Mouse (Mus musculus): ENCODE measurements around the gene Mettl7a1. TPM values are rescaled to one million over a fixed set of nuclear protein-coding genes. Genes with fewer than 3 reads are reported as not detected.
"Not testable (repeated sequence)": the region's sequence is repeated elsewhere in the genome, so short reads cannot be mapped to it uniquely, and the experiment has no call there.

Gene Mettl7a1
- polyA plus RNA-seq, 2 experiments, result 4.7 to 22.9 TPM

DNA sequence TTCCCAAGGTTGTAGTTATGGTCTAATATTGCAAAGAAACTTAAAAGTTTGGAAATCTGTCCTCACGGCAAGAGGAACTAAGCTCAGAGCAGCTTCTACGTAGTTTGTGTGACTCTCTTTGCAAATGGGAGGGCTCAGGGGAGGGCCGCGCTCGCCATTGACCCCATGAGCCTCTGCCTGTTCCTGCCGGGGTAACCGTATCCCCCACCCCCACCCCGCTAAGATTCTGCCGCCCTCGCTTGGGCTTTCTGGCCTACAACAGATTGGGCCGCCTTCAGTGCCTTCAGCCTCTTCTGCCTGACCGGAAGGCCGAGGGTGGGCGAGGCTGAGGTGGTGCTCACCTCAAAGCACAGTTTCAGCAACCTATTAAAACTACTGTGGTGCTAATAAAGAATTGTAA lies 32.5 kb upstream of the Mettl7a1 start:
- no peaks in the 10 kb centered on the region for H3K27me3 ChIP-seq (ENCODE audit: control insufficient read depth, insufficient read depth, low read length)
- DNase-seq (ENCODE audit: low read depth in 3 of 3, low spot score in 3 of 3), result no peak
- no peak overlapping the region for H3K9ac ChIP-seq (replicated peaks)
- no peak for ATAC-seq (ENCODE audit: insufficient read depth)
- no peaks in the 10 kb centered on the region for H3K9me3 ChIP-seq (ENCODE audit: control insufficient read depth, low read length)
- no peak for TF ChIP-seq CTCF (IDR thresholded peaks at IDR 0.05; ENCODE audit: low read depth)
- TF ChIP-seq EP300 (IDR thresholded peaks at IDR 0.05; ENCODE audit: low read depth), result no peak
- H3K4me1 ChIP-seq (replicated peaks; ENCODE audit: control insufficient read depth in 2 of 2, insufficient read depth in 2 of 2, low read length in 1 of 2), result no peaks in the 10 kb centered on the region
- H3K4me2 ChIP-seq (ENCODE audit: low read depth), result no peak overlapping the region
- H3K36me3 ChIP-seq (replicated peaks; ENCODE audit: control insufficient read depth, insufficient read depth, low read depth), result no peaks in the 10 kb centered on the region
- H3K27ac ChIP-seq, result no peak overlapping the region
- WGBS (ENCODE audit: insufficient replicate concordance), result 72% methylated on average over 14 of the region's 14 CpGs
- no peak overlapping the region for H3K4me3 ChIP-seq (ENCODE audit: insufficient read depth in 1 of 2, low read depth in 2 of 2, low read length in 2 of 2)

DNA sequence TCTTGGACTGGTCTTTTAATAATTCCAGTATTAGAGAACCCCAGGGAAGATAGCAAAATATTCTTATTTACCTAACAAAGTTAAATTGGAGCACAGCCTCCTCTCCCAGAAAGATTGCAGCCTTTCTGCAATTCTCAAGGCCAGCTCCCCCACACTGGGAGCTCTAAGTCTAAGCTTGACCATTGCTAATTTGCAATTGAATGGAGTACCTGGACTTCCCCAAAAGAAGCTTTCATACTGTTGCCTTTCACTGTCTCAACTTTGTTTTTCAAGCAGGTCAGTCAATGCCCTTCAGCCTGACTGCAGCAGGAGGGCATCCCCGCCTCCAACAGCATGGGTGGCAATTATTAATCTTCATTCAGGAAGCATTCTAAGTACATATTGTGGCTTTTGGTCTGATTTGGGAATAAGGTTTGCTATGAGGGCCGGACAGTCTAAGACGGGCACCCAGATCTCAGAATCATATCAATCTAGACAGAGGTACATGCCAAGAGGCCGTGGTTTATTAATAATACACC lies 30.1 kb upstream of the Mettl7a1 start:
- WGBS (ENCODE audit: insufficient replicate concordance), result 77% methylated on average over 4 of the region's 4 CpGs
- H3K4me2 ChIP-seq (ENCODE audit: low read depth), result not testable (repeated sequence)

DNA sequence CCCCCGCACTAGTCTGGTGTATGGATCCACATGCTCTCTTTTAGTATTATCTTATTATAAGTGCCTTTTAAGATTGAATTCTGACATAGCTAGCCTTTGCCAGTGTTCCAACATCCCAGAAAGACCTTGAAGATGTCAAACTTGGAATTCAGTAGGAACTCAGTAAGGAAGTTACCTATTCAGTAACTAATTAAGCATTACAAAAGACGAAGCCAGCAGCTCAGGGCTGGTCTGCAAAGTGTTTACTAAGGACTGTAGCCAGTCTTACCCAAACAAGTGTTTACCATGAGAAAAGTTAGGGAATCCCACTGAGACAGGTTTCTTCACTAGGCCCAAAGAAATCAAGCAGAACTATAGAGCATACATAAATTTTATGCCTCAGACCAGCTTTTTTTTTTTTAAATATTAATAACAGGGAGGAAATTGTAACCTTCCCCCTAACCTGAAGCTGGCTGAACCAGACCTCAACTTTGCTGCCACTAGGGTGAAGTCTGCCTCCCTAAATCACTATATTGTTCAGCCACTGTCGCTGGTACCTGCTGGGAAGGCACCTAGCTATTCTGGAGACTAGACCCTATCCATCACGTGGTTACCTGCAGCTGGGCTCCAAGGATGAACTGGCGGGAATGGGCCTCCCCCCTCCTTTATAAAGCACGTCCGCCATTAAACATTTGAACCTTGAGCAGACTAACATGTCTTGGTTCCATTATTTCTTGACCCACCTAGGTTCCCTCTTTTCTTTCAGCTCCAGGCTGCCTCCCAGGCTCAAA lies 29.0 kb upstream of the Mettl7a1 start:
- H3K9ac ChIP-seq (replicated peaks), result no peak overlapping the region
- no peak overlapping the region for H3K4me3 ChIP-seq (ENCODE audit: insufficient read depth in 1 of 2, low read depth in 2 of 2, low read length in 2 of 2)
- WGBS (ENCODE audit: insufficient replicate concordance), result 71% methylated on average over 7 of the region's 7 CpGs
- DNase-seq (ENCODE audit: low read depth in 3 of 3, low spot score in 3 of 3) (no peak), ATAC-seq (ENCODE audit: insufficient read depth) (no peak)
- no peak overlapping the region for H3K4me2 ChIP-seq (ENCODE audit: low read depth)
- H3K27ac ChIP-seq, result no peak overlapping the region
- H3K4me1 ChIP-seq (replicated peaks; ENCODE audit: control insufficient read depth in 2 of 2, insufficient read depth in 2 of 2, low read length in 1 of 2), result no peaks in the 10 kb centered on the region
- no peaks in the 10 kb centered on the region for H3K36me3 ChIP-seq (replicated peaks; ENCODE audit: control insufficient read depth, insufficient read depth, low read depth)
- TF ChIP-seq CTCF (IDR thresholded peaks at IDR 0.05; ENCODE audit: low read depth) (no peak), EP300 (IDR thresholded peaks at IDR 0.05; ENCODE audit: low read depth) (no peak)
- H3K27me3 ChIP-seq (ENCODE audit: control insufficient read depth, insufficient read depth, low read length), result no peaks in the 10 kb centered on the region
- H3K9me3 ChIP-seq (ENCODE audit: control insufficient read depth, low read length), result no peaks in the 10 kb centered on the region

More for the DNA sequence above, 30.1 kb upstream of the Mettl7a1 start:
- H3K4me1 ChIP-seq (replicated peaks; ENCODE audit: control insufficient read depth in 2 of 2, insufficient read depth in 2 of 2, low read length in 1 of 2); H3K4me3 ChIP-seq (ENCODE audit: insufficient read depth in 1 of 2, low read depth in 2 of 2, low read length in 2 of 2); DNase-seq (ENCODE audit: low read depth in 3 of 3, low spot score in 3 of 3); ATAC-seq (ENCODE audit: insufficient read depth); H3K27me3 ChIP-seq (ENCODE audit: control insufficient read depth, insufficient read depth, low read length); H3K36me3 ChIP-seq (replicated peaks; ENCODE audit: control insufficient read depth, insufficient read depth, low read depth); H3K9me3 ChIP-seq (ENCODE audit: control insufficient read depth, low read length); H3K9ac ChIP-seq (replicated peaks); H3K27ac ChIP-seq: not testable (repeated sequence)

DNA sequence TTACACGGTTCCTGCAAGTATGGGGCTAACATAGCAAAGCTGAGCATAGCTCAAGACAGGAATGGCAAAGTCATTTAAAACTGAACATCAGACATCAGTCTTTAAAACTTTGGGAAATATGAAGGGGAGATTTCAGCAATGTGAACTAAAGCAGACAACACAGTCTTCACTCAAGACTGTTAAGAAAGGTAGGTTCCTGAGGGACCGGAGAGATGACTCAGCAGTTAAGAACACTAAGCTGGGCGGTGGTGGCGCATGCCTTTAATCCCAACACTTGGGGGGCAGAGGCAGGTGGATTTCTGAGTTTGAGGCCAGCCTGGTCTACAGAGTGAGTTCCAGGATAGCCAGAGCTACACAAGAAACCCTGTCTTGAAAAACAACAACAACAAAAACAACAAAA lies 27.5 kb upstream of the Mettl7a1 start:
- ATAC-seq (ENCODE audit: insufficient read depth), result no peak
- 78% methylated on average over 4 of the region's 4 CpGs for WGBS (ENCODE audit: insufficient replicate concordance)
- Histone ChIP-seq H3K9me3 (ENCODE audit: control insufficient read depth, low read length) (no peaks in the 10 kb centered on the region), H3K27me3 (ENCODE audit: control insufficient read depth, insufficient read depth, low read length) (no peaks in the 10 kb centered on the region), H3K27ac (no peak overlapping the region), H3K4me1 (replicated peaks; ENCODE audit: control insufficient read depth in 2 of 2, insufficient read depth in 2 of 2, low read length in 1 of 2) (no peaks in the 10 kb centered on the region), H3K36me3 (replicated peaks; ENCODE audit: control insufficient read depth, insufficient read depth, low read depth) (no peaks in the 10 kb centered on the region), H3K9ac (replicated peaks) (no peak overlapping the region), H3K4me2 (ENCODE audit: low read depth) (no peak overlapping the region), H3K4me3 (ENCODE audit: insufficient read depth in 1 of 2, low read depth in 2 of 2, low read length in 2 of 2) (no peak overlapping the region)
- DNase-seq (ENCODE audit: low read depth in 3 of 3, low spot score in 3 of 3), result no peak
- no peak for TF ChIP-seq CTCF (IDR thresholded peaks at IDR 0.05; ENCODE audit: low read depth)
- no peak for TF ChIP-seq EP300 (IDR thresholded peaks at IDR 0.05; ENCODE audit: low read depth)

DNA sequence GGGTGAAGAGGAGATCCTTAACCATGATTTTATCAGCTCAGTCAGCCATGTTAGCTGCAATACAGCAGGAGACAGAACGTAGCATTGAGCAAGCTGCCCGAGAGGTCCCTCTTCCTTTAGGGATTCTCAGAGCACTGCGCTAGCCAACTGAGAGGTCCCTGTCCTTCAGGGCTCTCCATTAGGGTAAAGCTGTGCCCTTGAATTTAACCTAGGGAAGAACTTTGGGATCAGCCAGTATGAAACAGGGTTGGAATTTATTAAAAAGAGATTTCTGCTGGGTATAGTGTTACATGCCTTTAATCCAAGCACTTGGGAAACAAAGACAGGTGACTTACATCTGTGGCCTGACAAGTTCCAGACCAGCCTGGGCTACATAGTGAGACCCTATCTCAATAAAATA lies 26.4 kb upstream of the Mettl7a1 start:
- no peak overlapping the region for H3K4me3 ChIP-seq (ENCODE audit: insufficient read depth in 1 of 2, low read depth in 2 of 2, low read length in 2 of 2)
- ATAC-seq (ENCODE audit: insufficient read depth), result no peak
- no peak overlapping the region for H3K27ac ChIP-seq
- H3K27me3 ChIP-seq (ENCODE audit: control insufficient read depth, insufficient read depth, low read length), result no peaks in the 10 kb centered on the region
- 72% methylated on average over 3 of the region's 3 CpGs for WGBS (ENCODE audit: insufficient replicate concordance)
- no peaks in the 10 kb centered on the region for H3K36me3 ChIP-seq (replicated peaks; ENCODE audit: control insufficient read depth, insufficient read depth, low read depth)
- no peak for DNase-seq (ENCODE audit: low read depth in 3 of 3, low spot score in 3 of 3)
- H3K9ac ChIP-seq (replicated peaks), result no peak overlapping the region
- no peaks in the 10 kb centered on the region for H3K9me3 ChIP-seq (ENCODE audit: control insufficient read depth, low read length)
- no peak for TF ChIP-seq CTCF (IDR thresholded peaks at IDR 0.05; ENCODE audit: low read depth)
- no peak for TF ChIP-seq EP300 (IDR thresholded peaks at IDR 0.05; ENCODE audit: low read depth)
- H3K4me1 ChIP-seq (replicated peaks; ENCODE audit: control insufficient read depth in 2 of 2, insufficient read depth in 2 of 2, low read length in 1 of 2), result no peaks in the 10 kb centered on the region
- H3K4me2 ChIP-seq (ENCODE audit: low read depth), result no peak overlapping the region
